Mouse (Mus musculus) sigmoid colon, adult 10 weeks (tissue): Measurements from ENCODE around the gene Hipk4. TPM values are rescaled to one million over a fixed set of nuclear protein-coding genes. Genes with fewer than 3 reads are reported as not detected.

Experiments
- polyA plus RNA-seq: library from polyadenylated mRNA; stranded (reverse); fragments of 350-450 nt; fragmentation: Illumina TruSeq; extraction: RNeasy Lipid Tissue Mini Kit (QIAGEN cat#74804); gene quantifications from one replicate; pipeline ENCODE4 v1.2.3, GENCODE M21; 2014; ENCODE audit warnings: low read depth, low replicate concordance

Gene Hipk4
- polyA plus RNA-seq: 0.38 TPM

GRCm38 (mm10) chr7:27522967-27523366 lies at the start of gene Hipk4:
Gene Hipk4, plus strand, starts transcription at chr7:27523267.

DNA sequence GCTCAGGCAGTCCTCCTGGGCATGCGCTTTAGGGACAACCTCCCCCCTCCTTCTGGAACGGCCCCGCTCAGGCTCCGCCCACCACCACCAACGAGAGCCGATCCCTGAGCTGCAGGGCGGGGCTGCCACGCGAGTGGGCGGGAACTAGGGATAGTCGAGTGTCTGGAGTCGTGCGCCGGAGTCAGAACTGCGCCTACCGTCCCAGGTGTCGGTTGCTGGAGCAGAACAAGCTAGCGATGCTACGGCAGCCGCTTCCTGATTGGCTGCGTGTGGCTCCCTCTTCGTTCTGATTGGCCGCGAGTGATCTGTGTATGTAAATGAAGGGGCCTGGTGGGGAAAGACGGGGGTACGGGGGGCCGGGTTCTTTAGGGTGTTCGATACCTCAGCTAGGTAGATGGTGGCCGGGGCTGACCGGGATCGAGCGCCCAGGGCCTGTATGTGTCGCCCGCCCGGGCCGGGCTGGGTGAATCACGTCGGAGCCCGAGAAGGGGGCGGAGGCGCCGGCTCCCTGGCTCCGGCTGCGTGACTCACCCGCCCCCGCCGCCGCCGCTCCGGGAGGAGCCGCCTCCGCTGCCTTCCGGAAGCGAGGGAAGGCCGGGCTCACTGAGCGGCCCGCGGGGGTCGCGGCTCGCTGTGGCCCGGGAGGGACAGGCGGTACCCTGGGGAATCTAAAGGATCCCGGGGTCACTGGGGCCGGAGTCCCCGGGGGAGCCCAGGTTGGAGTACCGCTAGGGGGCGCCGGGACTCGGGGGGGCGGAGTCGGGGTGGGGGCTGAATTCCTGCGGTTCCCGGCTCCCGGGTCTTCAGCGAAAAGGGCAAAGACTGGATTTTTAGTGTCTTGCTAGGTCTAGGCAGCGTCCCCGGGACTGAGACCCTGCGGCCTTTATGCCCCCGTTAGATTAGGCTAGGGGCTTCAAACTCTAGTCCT lies 36.0 kb upstream of the Hipk4 start, which contains the start of gene Sertad1:
Sertad1 (plus strand) TSS at position 141 of the 928 bp plus-strand sequence.

DNA sequence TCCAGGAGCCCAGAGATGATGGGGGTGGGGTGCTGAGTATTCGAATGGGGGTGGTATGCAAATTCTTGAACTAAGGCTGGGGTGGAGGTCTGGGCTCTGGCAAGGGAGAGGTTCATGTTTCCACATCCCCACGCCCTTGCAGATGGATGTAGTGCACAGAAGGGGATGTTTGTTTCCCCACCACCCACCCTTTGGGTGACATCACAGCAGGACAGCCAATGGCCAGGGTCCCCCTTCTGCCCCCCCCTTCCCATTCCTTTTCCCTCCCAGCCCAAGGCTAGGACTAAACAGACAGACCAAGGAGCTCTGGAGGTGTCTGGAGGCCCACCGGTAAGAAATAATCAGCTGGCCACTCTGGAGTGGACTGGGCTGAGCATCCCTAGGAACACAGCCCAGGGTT lies 24.0 kb upstream of the Hipk4 start, which contains the start of gene Prx:
Prx (plus strand) TSS at position 289 of the 400 bp plus-strand sequence.

DNA sequence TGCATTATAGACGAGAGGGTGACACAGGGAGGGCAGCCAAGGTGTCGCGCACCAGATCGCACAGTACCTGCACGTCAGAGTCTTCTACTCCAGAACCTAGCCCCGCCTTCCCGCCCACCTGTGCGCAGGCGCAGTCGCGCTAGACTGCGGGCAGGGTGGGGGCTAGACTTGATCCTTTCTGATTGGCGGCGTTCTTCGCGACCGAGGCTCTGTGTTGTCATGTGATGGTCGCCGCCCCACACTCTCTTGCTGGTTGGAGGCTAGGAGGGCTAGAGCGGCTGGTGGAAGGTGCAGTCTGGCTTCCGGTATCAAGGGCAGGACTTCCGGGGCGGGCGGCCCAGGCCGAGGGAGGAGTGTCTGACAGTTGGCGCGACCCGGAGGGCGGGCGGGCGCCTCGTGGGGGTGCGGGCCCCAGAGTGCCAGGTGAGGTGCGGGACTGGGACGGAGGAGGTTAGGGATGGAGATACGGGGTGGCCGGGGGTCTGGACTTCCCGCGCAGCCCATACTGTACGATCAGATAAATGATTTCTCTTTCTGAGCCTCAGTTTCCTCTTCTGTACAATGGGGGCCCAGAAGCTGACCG lies 30.0 kb downstream of the Hipk4 start, which contains the start of the genes Pld3 and 2310022A10Rik:
Pld3 (minus strand) TSS at position 288 of the 583 bp plus-strand sequence.
2310022A10Rik (plus strand) TSS at position 303 of the 583 bp plus-strand sequence.

Other genes starting within 250 kb of the Hipk4 start
- gene Ltbp4, start 185.6 kb upstream of the Hipk4 start, polyA plus RNA-seq: 2.3 TPM
- gene Shkbp1, start 167.2 kb upstream of the Hipk4 start, polyA plus RNA-seq: 2.5 TPM
- not detected for gene Gm20479, start 165.8 kb upstream of the Hipk4 start, polyA plus RNA-seq
- not detected for gene Sptbn4, start 75.6 kb upstream of the Hipk4 start, polyA plus RNA-seq
- 1.6 TPM for gene Blvrb, start 75.3 kb upstream of the Hipk4 start, polyA plus RNA-seq
- 2.6 TPM for gene Sertad3, start 49.5 kb upstream of the Hipk4 start, polyA plus RNA-seq
- 1.1 TPM for gene Sertad1, start 36.4 kb upstream of the Hipk4 start, polyA plus RNA-seq
- 0.16 TPM for gene Prx, start 23.9 kb upstream of the Hipk4 start, polyA plus RNA-seq
- not detected for gene Pld3, start 30.0 kb downstream of the Hipk4 start, polyA plus RNA-seq
- gene 2310022A10Rik, start 30.0 kb downstream of the Hipk4 start, polyA plus RNA-seq: 2.4 TPM
- 4.0 TPM for gene Akt2, start 68.3 kb downstream of the Hipk4 start, polyA plus RNA-seq
- not detected for gene Ttc9b, start 130.6 kb downstream of the Hipk4 start, polyA plus RNA-seq
- gene Map3k10, start 151.3 kb downstream of the Hipk4 start, polyA plus RNA-seq: 0.54 TPM
- 2.1 TPM for gene Zfp607b, start 166.1 kb downstream of the Hipk4 start, polyA plus RNA-seq
- 26.7 TPM for gene Zfp60, start 208.1 kb downstream of the Hipk4 start, polyA plus RNA-seq